Mouse (Mus musculus) liver, embryonic 14.5 days (tissue): ENCODE results near the gene Gm10638.

Experiments used
- CTCF ChIP-seq: IDR thresholded peaks from 2 replicates; pipeline ENCODE4 v1.5.1; 2016; ENCODE audit warnings: antibody characterized with exemption, low read depth, control low read depth
- EP300 ChIP-seq: IDR thresholded peaks from 2 replicates; pipeline ENCODE4 v1.6.1; 2016; ENCODE audit warnings: antibody characterized with exemption, low read depth

GRCm38 (mm10) chr8:86707873-86708272 is 37.6 kb upstream of the Gm10638 start:
- no peak for TF ChIP-seq CTCF
- peak; percentile 76 for TF ChIP-seq EP300
